Mouse (Mus musculus): Measurements from ENCODE around the gene Ahdc1.

DNA sequence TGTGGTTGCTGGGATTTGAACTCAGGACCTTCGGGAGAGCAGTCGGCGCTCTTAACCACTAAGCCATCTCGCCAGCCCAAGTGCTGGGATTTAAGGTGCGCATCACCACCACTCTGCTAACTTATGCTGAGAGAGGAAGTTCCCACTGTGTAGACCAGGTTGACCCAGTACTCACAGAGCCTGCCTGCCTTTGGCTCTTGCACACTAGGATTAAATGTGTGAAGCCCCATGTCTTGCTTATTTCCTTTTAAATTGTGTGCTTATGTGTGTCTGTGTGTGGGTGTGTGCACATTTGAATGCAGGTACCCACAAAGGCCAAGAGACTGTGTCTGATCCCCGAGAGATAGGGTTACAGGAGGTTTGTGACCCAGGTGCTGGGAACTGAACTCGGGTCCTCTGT is 95.6 kb downstream of the Ahdc1 start:
- TF ChIP-seq POLR2A (IDR thresholded peaks at IDR 0.05; ENCODE audit: insufficient read length, low read depth) (no peak), USF1 (IDR thresholded peaks at IDR 0.05; ENCODE audit: low read depth) (no peak), E2F4 (IDR thresholded peaks at IDR 0.05; ENCODE audit: insufficient read depth) (no peak), REST (IDR thresholded peaks at IDR 0.05; ENCODE audit: insufficient read depth, insufficient read length) (no peak)

All from myocyte (in vitro differentiated cells).